Mouse (Mus musculus): ENCODE measurements around the gene Aif1.

DNA sequence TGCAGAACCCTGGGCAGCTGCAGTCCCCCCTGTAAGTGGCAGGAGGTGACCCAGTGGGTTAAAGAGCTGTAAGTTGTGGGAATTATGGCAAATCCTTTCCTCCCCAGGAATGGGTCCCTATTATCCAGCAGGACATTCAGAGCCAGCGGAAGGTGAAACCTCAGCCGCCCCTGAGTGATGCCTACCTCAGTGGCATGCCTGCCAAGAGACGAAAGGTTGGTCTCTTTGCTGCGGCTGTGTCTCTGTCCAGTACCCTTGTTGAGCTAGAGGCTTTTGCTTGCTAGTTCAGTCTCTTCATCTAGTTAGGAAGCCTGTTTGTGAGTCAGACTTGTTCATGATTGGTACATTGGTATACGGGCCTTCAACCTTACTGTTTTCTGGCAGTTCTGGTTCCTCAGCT lies 29.7 kb downstream of the Aif1 start:
- TF ChIP-seq POLR2A (IDR thresholded peaks at IDR 0.05; ENCODE audit: extremely low read depth, insufficient read depth, low read length) (no peak), CTCF (IDR thresholded peaks at IDR 0.05; ENCODE audit: low read depth, low read length) (no peak)

Data from liver, adult 2 months (tissue).